Mouse (Mus musculus): ENCODE results near the gene Cdon.

GRCm38 (mm10) chr9:35539001-35539750 lies 118.2 kb downstream of the Cdon start:
- no peak for TF ChIP-seq CTCF (IDR thresholded peaks at IDR 0.05; ENCODE audit: low read depth, low read length)
- no peak for TF ChIP-seq GATA2 (IDR thresholded peaks at IDR 0.05; ENCODE audit: borderline replicate concordance, low read depth, low read length)
- TF ChIP-seq GATA1 (IDR thresholded peaks at IDR 0.05; ENCODE audit: borderline replicate concordance, low read length): no peak
- no peak for TF ChIP-seq TAL1 (conservative IDR thresholded peaks at IDR 0.05; ENCODE audit: low read depth, low read length)

Data from G1E (cell line).